Mouse (Mus musculus): ENCODE results near the gene Gpr61. TPM values are rescaled to one million over a fixed set of nuclear protein-coding genes. Genes with fewer than 3 reads are reported as not detected.

Gene Gpr61
- total RNA-seq, 2 experiments from 2014 or later = 14.4 to 15.2 TPM

DNA sequence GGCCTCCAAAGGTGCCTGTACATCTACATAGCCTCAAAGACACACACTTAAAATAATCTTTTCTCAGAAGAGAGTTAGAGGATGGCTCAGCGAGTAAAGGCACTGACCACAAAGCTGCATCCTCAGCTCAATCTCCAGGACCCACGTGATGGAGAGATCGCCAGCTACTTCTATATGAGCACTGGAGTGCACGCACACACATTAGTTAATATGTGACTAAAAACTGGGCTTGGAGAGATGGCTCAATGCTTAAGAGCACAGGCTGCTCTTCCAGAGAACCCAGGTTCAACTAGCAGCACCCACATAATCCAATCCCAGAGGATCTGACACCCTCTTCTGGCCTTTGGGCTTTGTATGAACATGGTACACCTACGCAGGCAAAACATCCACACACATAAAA is 23.5 kb downstream of the Gpr61 start:
- no peak for DNase-seq (ENCODE audit: low spot score in 2 of 2)

DNA sequence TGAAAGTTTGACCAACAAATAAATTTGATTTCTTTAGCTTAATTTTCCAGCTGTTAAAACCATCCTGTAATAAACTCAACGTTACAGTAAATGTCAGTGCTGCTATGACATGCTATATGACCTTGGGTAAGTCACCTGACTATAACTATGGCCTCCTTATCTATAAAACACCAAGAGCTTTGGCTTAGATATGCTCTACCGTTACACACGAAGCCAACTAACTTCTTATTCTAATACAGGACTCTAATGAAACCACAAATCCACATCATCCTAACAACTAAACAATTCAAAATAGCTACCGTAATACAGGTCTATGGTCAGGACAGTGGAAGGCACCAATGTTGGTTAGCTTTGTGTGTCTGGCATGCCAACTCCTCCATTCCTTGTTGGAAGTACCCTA is 24.9 kb downstream of the Gpr61 start:
- no peak for DNase-seq (ENCODE audit: low spot score in 2 of 2)

DNA sequence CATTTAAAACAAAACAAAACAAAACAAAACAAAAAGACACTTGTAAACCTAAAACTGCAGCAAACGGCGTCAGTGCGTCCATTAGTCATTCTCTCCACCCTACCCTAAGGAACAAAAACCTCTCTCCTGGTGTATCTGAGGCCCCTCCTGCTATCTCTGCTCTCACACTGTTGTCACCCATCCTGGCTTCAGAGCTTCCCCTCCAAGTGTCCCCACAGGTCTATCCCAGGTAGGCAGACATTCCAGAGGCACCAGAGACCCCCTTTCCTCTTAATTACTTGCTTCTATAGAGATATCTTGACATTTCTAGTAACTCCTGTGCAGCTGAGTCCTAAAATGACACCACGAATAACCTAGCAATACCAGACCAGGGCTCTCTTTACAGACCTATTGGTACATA is 25.3 kb downstream of the Gpr61 start:
- no peak for DNase-seq (ENCODE audit: low spot score in 2 of 2)

DNA sequence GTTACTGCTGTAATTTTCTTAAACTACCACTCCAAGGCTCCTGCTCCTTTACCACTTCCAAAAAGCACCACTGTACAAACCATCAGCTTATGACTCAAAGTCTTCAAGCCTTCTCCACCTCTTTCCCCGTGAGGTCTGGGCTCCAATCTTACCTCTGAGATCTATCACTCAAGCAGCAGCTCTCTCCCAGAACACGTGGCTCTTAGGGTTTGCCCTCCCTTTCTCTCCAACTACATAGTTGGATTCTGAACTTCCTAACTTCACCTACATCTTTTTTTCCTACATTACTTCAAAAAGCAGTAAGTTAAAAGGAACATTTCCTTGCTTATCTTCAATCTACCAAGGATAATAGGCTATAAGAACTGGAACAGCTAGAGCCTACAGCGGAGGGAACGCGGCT is 26.2 kb downstream of the Gpr61 start:
- DNase-seq (ENCODE audit: low spot score in 2 of 2) = no peak

DNA sequence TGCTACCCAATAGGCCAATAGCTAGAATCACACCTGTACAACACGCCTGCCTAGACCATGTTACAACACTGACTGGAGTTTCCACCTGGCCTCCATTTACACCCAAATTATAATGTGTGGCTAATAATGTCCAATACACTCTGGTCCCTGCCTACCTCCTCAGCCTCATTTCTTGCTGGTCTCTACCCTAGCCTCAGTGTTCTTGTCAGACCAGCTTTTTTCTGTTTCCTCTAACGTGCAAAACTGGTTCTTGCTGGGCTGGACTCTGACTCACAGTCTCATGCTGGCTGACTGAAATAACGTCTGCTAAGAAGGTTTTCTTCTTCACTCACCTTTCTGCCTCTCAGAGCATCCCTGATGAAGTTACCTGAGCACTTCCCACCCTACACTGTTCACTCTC is 28.4 kb downstream of the Gpr61 start:
- DNase-seq (ENCODE audit: low spot score in 2 of 2) = no peak

DNA sequence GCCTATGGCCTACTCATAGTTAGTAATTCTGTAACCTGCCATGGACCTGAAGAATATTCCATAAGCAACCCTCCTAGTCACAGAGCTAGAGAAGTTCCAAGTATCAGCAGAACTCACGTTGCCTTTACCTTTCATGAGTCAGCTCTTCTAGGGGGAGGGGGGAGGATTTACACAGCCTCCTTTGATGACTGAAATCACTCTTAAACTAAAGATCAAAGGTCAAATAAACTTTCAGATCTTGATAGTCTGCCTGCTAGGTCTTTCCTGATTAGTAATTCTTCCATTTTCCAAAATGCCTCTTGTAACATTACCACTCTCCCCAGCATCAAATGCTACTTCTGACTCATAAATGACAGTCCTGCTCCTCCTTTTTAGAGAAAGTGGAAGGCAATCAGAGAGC is 30.6 kb downstream of the Gpr61 start:
- no peak for DNase-seq (ENCODE audit: low spot score in 2 of 2)

DNA sequence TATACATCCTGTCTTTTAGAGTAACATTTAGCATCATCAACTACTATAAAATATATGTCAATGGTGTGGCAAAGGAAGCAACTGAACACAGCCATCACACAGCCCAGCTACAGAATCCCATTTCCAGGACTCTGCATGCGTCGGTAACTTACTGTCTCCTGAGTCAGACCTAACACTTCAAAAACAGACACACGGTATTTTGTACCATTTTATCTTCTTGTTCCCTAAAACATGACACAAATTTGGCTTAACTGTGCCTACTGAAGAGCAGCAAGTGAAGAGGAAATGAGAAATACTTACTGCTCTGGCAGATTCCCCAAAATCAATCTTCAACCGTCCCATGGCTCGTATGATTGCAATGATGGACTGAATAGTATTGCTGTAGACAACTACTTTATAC is 31.4 kb downstream of the Gpr61 start:
- DNase-seq (ENCODE audit: low spot score in 2 of 2) = no peak

DNA sequence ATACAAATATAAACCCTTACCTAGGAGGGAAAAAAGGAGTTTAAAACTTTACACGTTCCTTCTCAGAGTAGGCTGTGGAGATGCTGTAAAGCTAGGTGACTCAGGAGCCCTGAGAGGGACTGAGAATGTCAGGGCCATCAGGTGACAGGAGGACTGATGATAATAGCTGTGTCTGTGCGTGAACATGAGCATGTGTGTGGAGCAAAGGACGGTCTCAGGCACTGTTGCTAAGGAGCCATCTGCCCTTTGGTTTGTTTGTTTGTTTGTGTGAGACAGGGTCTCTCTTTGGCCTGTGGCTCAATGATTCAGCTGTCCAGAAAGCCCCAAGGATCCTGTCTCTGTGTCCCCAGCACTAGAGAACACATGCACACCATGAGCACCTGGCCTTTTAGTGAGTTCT is 33.6 kb downstream of the Gpr61 start:
- DNase-seq (ENCODE audit: low spot score in 2 of 2) = no peak

DNA sequence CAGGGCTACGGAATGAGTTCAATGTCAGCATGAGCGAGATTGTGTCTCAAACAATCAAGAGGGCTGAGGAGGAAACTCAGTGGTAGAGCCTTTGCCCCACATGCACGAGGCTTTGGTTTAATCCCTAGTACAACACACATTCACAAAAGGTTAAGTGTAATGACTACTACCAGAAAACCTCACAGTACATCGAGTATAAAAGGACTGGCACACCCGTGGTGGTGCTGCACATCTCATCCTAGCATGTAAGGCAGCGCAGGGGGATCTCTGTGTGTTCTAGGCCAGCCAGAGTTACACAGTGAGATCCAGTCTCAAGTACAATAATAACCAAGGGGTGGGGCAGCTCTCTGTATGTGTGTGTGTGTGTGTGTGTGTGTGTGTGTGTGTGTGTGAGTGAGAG is 37.2 kb downstream of the Gpr61 start:
- no peak for DNase-seq (ENCODE audit: low spot score in 2 of 2)

DNA sequence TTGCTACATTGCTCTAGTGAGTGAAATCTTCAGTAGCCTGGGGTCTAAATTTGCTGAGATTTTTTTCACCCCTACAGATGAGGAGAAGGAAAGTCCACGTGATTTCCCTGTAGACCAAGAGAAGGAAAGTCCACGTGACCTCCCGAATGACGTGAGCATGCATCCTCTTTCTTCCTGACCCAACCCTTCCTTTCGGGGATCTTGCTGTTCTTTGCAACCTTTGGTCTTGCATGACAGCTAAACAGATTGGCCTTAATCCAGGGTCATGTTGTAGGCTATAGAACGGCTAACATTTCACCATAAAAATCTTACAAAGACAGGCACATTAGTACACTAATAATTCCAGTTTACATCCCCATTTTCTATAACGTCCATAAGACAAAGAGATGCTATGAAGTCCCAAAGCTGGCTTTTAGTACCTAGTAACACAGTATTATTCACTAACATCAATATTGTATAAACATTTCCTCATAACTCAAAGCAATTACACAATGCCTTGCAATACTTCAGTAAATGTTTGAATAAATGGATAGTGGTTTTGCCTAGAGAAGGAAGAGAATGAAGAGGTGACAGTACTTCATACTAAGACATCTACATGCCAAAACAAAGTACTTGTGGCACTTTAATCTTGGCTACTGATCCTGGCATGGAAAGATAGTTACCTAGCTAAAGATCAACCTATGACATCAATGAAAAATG is 40.9 kb downstream of the Gpr61 start:
- DNase-seq (ENCODE audit: low spot score in 2 of 2) = no peak

DNA sequence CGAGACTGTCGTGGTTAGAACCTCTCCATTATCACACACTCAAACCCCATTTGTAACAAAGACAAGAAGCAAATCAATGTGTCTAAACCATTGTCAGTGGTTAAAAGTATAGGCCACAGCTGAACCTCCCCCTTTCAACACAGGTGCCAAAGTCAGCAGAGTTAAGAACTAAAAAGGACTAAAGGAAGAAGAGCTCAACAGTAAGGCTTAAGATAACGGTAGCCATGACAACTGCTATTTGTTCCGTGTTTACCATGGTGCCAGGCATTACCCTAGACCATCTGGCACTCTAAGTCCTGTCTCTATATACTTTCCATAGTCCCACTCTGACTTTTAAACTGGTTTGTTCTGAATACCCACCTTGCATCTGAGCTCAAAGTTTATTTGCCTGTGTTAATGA is 42.0 kb downstream of the Gpr61 start:
- DNase-seq (ENCODE audit: low spot score in 2 of 2) = no peak

DNA sequence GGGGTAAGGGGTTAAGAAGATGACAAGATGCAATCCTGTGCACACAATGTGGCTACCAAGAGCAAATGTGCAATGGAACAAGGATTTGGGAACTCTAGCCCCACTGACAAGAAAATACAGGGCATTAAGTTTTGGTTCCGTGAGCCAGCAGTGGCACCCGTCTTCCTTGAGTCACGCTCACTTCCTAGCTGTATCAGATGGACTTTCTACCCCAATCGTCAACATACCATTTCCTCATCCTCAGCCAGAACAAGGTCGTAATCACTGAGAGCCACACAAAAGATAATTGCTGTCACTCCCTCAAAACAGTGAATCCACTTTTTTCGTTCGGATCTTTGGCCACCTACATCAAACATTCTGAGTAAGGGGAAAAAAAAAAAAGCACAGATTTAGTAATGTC is 42.4 kb downstream of the Gpr61 start:
- DNase-seq (ENCODE audit: low spot score in 2 of 2) = no peak

DNA sequence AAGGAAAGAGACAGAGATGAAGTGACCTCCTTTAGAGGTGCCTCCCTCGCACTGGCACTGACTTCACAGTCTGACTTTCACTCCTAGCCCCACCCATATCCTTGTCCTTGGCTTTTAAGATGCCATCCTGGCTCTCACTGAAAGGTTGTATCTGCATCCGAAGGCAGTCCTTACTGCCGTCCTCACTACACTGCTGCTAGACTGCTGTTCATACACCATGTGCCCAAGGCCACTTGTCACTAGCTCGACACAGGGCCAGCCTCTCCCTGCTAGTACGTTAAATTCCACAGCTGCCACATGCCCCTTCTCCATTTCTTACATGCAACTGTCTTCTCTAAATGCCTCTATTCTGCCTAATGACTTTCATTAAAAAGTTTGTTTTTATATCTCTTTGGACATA is 43.4 kb downstream of the Gpr61 start:
- no peak for DNase-seq (ENCODE audit: low spot score in 2 of 2)

DNA sequence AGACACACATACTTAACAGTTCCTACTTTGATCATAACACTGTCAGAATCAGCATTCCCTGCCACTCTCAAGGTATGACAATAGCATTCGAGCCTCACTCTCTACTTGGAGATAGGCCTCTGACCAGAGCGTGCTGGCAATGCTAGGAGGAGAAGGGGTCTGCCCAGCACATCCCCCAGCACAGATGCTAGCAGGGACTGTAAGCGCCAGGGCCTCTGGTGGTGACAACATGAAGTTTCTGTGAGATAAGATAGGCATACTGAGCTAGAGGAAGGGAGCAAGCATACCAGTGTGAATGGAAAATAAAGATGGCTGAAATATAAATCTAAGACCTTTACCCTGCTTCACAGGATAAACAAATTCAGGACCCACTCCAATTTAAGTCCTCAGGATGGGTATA is 49.4 kb downstream of the Gpr61 start:
- DNase-seq (ENCODE audit: low spot score in 2 of 2) = no peak

DNA sequence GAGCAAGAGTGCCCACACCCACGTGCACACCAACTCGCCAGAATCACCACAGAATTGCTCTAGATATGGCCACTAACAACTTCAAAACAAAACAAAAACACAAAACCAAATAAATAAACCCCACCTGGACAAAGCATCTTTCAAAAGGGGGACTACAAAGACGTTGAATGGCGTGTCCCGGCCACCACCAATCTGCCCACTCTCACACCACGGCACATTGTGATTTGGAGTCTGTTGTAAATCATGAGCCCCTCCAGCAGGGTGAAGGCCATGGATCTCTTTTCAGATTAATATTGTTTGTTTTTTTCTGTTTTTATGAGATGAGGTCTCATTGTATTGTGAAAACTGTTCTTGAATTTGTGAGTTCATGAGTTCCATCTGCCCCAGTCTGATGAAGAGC is 52.6 kb downstream of the Gpr61 start:
- no peak for DNase-seq (ENCODE audit: low spot score in 2 of 2)

DNA sequence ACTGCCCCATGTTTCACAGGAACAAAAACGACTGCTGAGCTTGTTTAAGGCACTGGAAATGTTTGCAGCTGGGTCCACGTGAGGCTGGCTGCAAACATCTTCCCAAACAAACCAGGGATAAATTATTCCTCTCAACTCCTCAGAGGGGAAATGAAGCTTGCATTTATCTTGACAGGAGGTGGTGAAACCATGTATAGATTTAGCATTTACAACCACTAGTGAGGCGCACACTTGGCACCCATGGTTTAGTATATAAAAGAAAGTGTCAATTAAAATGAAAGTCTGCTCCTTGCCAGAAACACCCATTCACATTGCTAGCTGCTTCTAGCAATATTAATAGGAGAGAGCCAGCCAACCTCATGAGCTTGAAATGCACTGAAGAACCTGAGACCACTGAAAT is 53.1 kb downstream of the Gpr61 start:
- DNase-seq (ENCODE audit: low spot score in 2 of 2) = no peak

Other genes with a start within 250 kb of the Gpr61 start
- 10 to 100 TPM; 88.4 to 91.6 TPM for gene Gstm7, start 223.1 kb downstream of the Gpr61 start, total RNA-seq (2021)
- 1 to 10 TPM; 7.8 to 9.8 TPM for gene Gstm6, start 211.1 kb downstream of the Gpr61 start, total RNA-seq (2021)
- not detected for gene Gstm3, start 185.6 kb downstream of the Gpr61 start, total RNA-seq (2021)
- 1 to 10 TPM; 2.2 to 4.0 TPM for gene Gstm2, start 168.4 kb downstream of the Gpr61 start, total RNA-seq (2021)
- 100 to 1,000 TPM; 151 to 159 TPM for gene Gstm1, start 136.9 kb downstream of the Gpr61 start, total RNA-seq (2021)
- 10 to 100 TPM; 11.3 to 13.2 TPM for gene Gstm4, start 110.0 kb downstream of the Gpr61 start, total RNA-seq (2021)
- 10 to 100 TPM; 55.6 to 58.8 TPM for gene Ampd2, start 68.2 kb downstream of the Gpr61 start, total RNA-seq (2021)
- gene Gnat2, start 62.1 kb downstream of the Gpr61 start, total RNA-seq (2021) = not detected
- 10 to 100 TPM; 38.1 to 44.4 TPM for gene Gnai3, start 8.7 kb downstream of the Gpr61 start, total RNA-seq (2021)
- gene Amigo1, start 31.5 kb upstream of the Gpr61 start, total RNA-seq (2021) = 10 to 100 TPM; 47.2 to 49.0 TPM
- gene Cyb561d1, start 46.3 kb upstream of the Gpr61 start, total RNA-seq (2021) = 10 to 100 TPM; 11.5 to 12.4 TPM
- gene Atxn7l2, start 56.1 kb upstream of the Gpr61 start, total RNA-seq (2021) = 10 to 100 TPM; 20.9 to 24.4 TPM
- 1 to 10 TPM; 1.8 to 2.6 TPM for gene Sypl2, start 71.8 kb upstream of the Gpr61 start, total RNA-seq (2021)
- 10 to 100 TPM; 77.2 to 80.1 TPM for gene Psma5, start 102.0 kb upstream of the Gpr61 start, total RNA-seq (2021)
- gene Sort1, start 129.2 kb upstream of the Gpr61 start, total RNA-seq (2021) = 100 to 1,000 TPM; 255 to 268 TPM
- gene Mybphl, start 210.0 kb upstream of the Gpr61 start, total RNA-seq (2021) = under 1 TPM in 1 of 2 experiments, not detected in 1; 0.94 TPM
- gene Psrc1, start 229.0 kb upstream of the Gpr61 start, total RNA-seq (2021) = 10 to 100 TPM; 12.6 to 12.9 TPM